Comparison of ENCODE assay signal across 16 mouse cellular contexts in the genomic region with DNA sequence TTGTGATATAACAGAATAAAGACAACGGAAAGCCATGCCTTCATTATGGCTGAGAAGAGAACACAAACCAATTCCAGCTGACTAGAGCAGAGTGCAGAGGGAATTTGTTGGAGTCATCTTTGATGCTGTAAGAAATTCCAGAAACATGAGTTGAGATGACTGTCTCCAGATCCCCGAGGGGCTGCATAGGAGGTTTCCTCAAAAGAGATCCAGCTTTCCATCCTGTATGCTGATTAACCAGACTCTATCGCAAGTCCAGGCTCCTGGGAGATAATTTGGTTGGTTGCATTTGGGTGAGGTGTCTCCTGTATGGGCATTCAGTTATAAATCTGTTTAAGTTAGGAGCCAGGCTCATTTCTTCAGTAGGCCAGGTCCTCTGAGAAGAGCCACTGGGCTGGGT.
"Had no signal": no experiment of that assay in that cellular context is flagged by ENCODE, and none has a peak within 500 bp of the region (broad histone marks: within the 10 kb centered on the region; RNA-seq: fewer than 3 reads in every experiment).

No protein-coding gene starts in this region.

- ATAC-seq: liver, postnatal 0 days; midbrain, embryonic 16.5 days had no signal

- H3K9ac ChIP-seq: limb, embryonic 12.5 days; liver, embryonic 13.5 days; liver, postnatal 0 days; lung, embryonic 15.5 days had no signal

- H3K27me3 ChIP-seq: limb, embryonic 12.5 days; liver, embryonic 13.5 days; lung, embryonic 15.5 days had no signal

- H3K27ac ChIP-seq: limb, embryonic 12.5 days; liver, embryonic 13.5 days; lung, embryonic 15.5 days; macrophage had no signal

- H3K4me3 ChIP-seq: limb, embryonic 12.5 days; liver, embryonic 13.5 days; lung, embryonic 15.5 days; megakaryocyte, embryonic 14.5 days had no signal

- H3K4me2 ChIP-seq: limb, embryonic 12.5 days; liver, embryonic 13.5 days; lung, embryonic 15.5 days; midbrain, embryonic 11.5 days had no signal

- H3K9me3 ChIP-seq: limb, embryonic 12.5 days; liver, embryonic 13.5 days; lung, embryonic 15.5 days; megakaryocyte, embryonic 14.5 days had no signal

- DNase-seq: kidney, postnatal 25 days; layer of hippocampus, adult 9-11 months; layer of hippocampus, postnatal 36 days; liver; liver, embryonic 13.5 days; liver, postnatal 0 days; lung, postnatal 14 days; right cerebral cortex, postnatal 25 days; thymus, adult 2 months; thymus, postnatal 25 days had no signal
